Mouse (Mus musculus): Measurements from ENCODE around the gene Tmc7.

DNA sequence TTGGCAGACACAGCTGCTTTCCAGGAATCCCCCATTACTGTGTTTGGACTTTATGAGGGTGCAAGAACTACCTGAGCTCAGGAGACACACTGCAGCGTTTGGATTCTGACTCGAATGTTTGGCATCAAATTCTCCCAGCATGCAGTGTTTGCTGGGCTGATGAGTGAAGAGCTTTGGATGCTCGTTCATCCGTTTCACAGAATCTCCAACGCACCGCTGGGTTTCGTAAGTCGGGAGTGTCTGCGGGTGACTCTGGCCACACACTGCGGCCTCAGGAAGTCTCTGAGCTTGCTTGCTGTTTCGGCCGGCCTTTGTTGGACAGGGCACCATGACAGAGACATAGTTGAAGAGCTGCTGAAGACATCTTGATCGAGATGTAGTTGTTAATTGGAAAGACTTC lies 29.5 kb upstream of the Tmc7 start:
- TF ChIP-seq CTCF (IDR thresholded peaks at IDR 0.05; ENCODE audit: borderline replicate concordance, insufficient read depth, low read length), result no peak
- no peak for TF ChIP-seq POLR2A (IDR thresholded peaks at IDR 0.05; ENCODE audit: low read depth, low read length)

All from embryonic fibroblast, embryonic 13.5 days (primary cell).